ENCODE assay signal across 12 mouse cellular contexts in genomic region chr12:78947161-78947560, GRCm38 (mm10). TPM values are rescaled to one million over a fixed set of nuclear protein-coding genes. Genes with fewer than 3 reads are reported as not detected.
DNase-seq lines count a peak whose midpoint lies in the region; ATAC-seq and TF ChIP-seq lines count a peak whose summit lies in the region.
"Had no signal": no experiment of that assay in that cellular context is flagged by ENCODE, and none has a peak within 500 bp of the region (broad histone marks: within the 10 kb centered on the region; RNA-seq: fewer than 3 reads in every experiment).

No protein-coding gene starts in this region.

- no peak overlapping the region for H3K27ac ChIP-seq in hindbrain, embryonic 14.5 days
- no peak overlapping the region for H3K27ac ChIP-seq in hindbrain, embryonic 16.5 days (ENCODE audit: low read depth, low read length)
- no peak overlapping the region for H3K27ac ChIP-seq in thymus, adult 2 months (ENCODE audit: control insufficient read depth, insufficient read depth, low read length)
- H3K27ac ChIP-seq: forebrain, embryonic 12.5 days; limb, embryonic 12.5 days had no signal

- TF ChIP-seq CTCF in thymus, adult 2 months (IDR thresholded peaks at IDR 0.05; ENCODE audit: borderline replicate concordance, control insufficient read depth, extremely low read depth, insufficient read depth, low read length, poor library complexity), result no peak

- H3K9ac ChIP-seq in hindbrain, embryonic 14.5 days, result no peak overlapping the region
- H3K9ac ChIP-seq in hindbrain, embryonic 16.5 days (ENCODE audit: low read depth, low read length), result no peak overlapping the region
- H3K9ac ChIP-seq: forebrain, embryonic 12.5 days; heart, embryonic 12.5 days; limb, embryonic 12.5 days had no signal

- WGBS in hindbrain, embryonic 14.5 days, result 86% methylated on average over 6 of the region's 6 CpGs
- 82% methylated on average over 6 of the region's 6 CpGs for WGBS in hindbrain, embryonic 16.5 days
- WGBS in thymus, adult 2 months, result 62% methylated on average over 6 of the region's 6 CpGs

- no peak for ATAC-seq in hindbrain, embryonic 14.5 days (ENCODE audit: low FRiP score)
- ATAC-seq in hindbrain, embryonic 16.5 days, result no peak
- ATAC-seq in hematopoietic stem cell, adult 5-6 weeks (replicated peaks in 1 of 2; ENCODE audit: insufficient read depth in 1 of 2, low FRiP score in 2 of 2, low TSS enrichment in 1 of 2, low read depth in 1 of 2, poor library complexity in 2 of 2, severe bottlenecking in 2 of 2), result peak; percentile 48 to 49; a peak in 2 of 4 replicates

- H3K4me1 ChIP-seq in hindbrain, embryonic 14.5 days (replicated peaks; ENCODE audit: control insufficient read depth, insufficient read depth, low read length), result no peaks in the 10 kb centered on the region
- no peaks in the 10 kb centered on the region for H3K4me1 ChIP-seq in hindbrain, embryonic 16.5 days (ENCODE audit: control insufficient read depth, insufficient read depth, low read depth, low read length)
- H3K4me1 ChIP-seq in thymus, adult 2 months (replicated peaks; ENCODE audit: control insufficient read depth, insufficient read depth, low read length), result no peaks in the 10 kb centered on the region
- H3K4me1 ChIP-seq: forebrain, embryonic 12.5 days; limb, embryonic 12.5 days had no signal

- DNase-seq in hindbrain, embryonic 14.5 days (ENCODE audit: low spot score), result peak; percentile 25
- peak; percentile 25 for DNase-seq in thymus, adult 2 months
- no peak for DNase-seq in thymus, adult 18-20 months
- DNase-seq in thymus, postnatal 4 days, result peak; percentile 49
- no peak for DNase-seq in layer of hippocampus, postnatal 10 days (ENCODE audit: low spot score in 2 of 2)
- DNase-seq in left cerebral cortex, adult 18-20 months (ENCODE audit: low spot score in 2 of 2), result no peak
- DNase-seq: kidney, postnatal 14 days had no signal

- H3K4me2 ChIP-seq in hindbrain, embryonic 14.5 days (replicated peaks), result no peak overlapping the region
- H3K4me2 ChIP-seq in hindbrain, embryonic 16.5 days (ENCODE audit: low read length), result no peak overlapping the region
- H3K4me2 ChIP-seq: forebrain, embryonic 12.5 days; heart, embryonic 12.5 days; limb, embryonic 12.5 days had no signal

- H3K9me3 ChIP-seq in hindbrain, embryonic 14.5 days (ENCODE audit: control insufficient read depth, low read length), result no peaks in the 10 kb centered on the region
- H3K9me3 ChIP-seq in hindbrain, embryonic 16.5 days (ENCODE audit: control insufficient read depth, low read length), result no peaks in the 10 kb centered on the region
- H3K9me3 ChIP-seq: forebrain, embryonic 12.5 days; heart, embryonic 12.5 days; limb, embryonic 12.5 days had no signal

- no peaks in the 10 kb centered on the region for H3K27me3 ChIP-seq in hindbrain, embryonic 14.5 days (ENCODE audit: control insufficient read depth, insufficient read depth, low read length)
- no peaks in the 10 kb centered on the region for H3K27me3 ChIP-seq in hindbrain, embryonic 16.5 days (replicated peaks; ENCODE audit: control insufficient read depth, insufficient read depth, low read length)
- H3K27me3 ChIP-seq in thymus, adult 2 months (ENCODE audit: control insufficient read depth, insufficient read depth, low read length), result no peaks in the 10 kb centered on the region
- H3K27me3 ChIP-seq: forebrain, embryonic 12.5 days; limb, embryonic 12.5 days had no signal

- H3K4me3 ChIP-seq in hindbrain, embryonic 14.5 days (replicated peaks; ENCODE audit: low read length), result no peak overlapping the region
- H3K4me3 ChIP-seq in hindbrain, embryonic 16.5 days (ENCODE audit: low read length), result no peak overlapping the region
- no peak overlapping the region for H3K4me3 ChIP-seq in thymus, adult 2 months (ENCODE audit: control insufficient read depth, insufficient read depth, low read length)
- H3K4me3 ChIP-seq: forebrain, embryonic 12.5 days; heart, embryonic 12.5 days; limb, embryonic 12.5 days had no signal

- H3K36me3 ChIP-seq in hindbrain, embryonic 14.5 days (replicated peaks; ENCODE audit: control insufficient read depth, insufficient read depth), result no peaks in the 10 kb centered on the region
- no peaks in the 10 kb centered on the region for H3K36me3 ChIP-seq in hindbrain, embryonic 16.5 days (ENCODE audit: control insufficient read depth, insufficient read depth, low read length)
- no peaks in the 10 kb centered on the region for H3K36me3 ChIP-seq in thymus, adult 2 months (ENCODE audit: control insufficient read depth, insufficient read depth, low read length)
- H3K36me3 ChIP-seq: forebrain, embryonic 12.5 days; heart, embryonic 12.5 days; limb, embryonic 12.5 days had no signal

- no peak for TF ChIP-seq POLR2A in thymus, adult 2 months (IDR thresholded peaks at IDR 0.05; ENCODE audit: control insufficient read depth, extremely low read depth, insufficient read depth, low read length, poor library complexity)

RNA-seq across cellular contexts. Expression of gene Plek2, which starts 40.4 kb away (rescaled TPM):
- polyA plus RNA-seq in hindbrain, embryonic 14.5 days (2014; fragmentation: Nextera tagmentation; extraction: Ambion mirVana), result 1.8 TPM in 2 replicates
- polyA plus RNA-seq in hindbrain, embryonic 16.5 days (2015; fragmentation: Nextera tagmentation; extraction: Ambion mirVana), result 2.8 and 3.3 TPM in 2 replicates
- polyA plus RNA-seq in thymus, adult 2 months (2012; rRNA removed), result 1.4 and 1.9 TPM in 2 replicates
- total RNA-seq in hematopoietic stem cell, adult 5-6 weeks (2017), result 0.19 TPM in 1 of 2 replicates, not detected in the other
- under 1 TPM; 0.30 to 0.56 TPM for total RNA-seq in layer of hippocampus, postnatal 10 days (2021)
- total RNA-seq in left cerebral cortex, adult 18-20 months (2021), result under 1 TPM; 0.21 to 0.30 TPM

Comparison
In these comparisons a context has a peak if more than half of its experiments do, and no peak if none do; other contexts are left out.
1. DNase-seq: peak in hindbrain, embryonic 14.5 days (single experiment), thymus, adult 2 months (single experiment) and thymus, postnatal 4 days (single experiment); none in thymus, adult 18-20 months (0 of 2), layer of hippocampus, postnatal 10 days (0 of 2) and left cerebral cortex, adult 18-20 months (0 of 2).
2. ATAC-seq: peak in hematopoietic stem cell, adult 5-6 weeks (2 of 2); none in hindbrain, embryonic 14.5 days (single experiment) and hindbrain, embryonic 16.5 days (single experiment).